Mouse (Mus musculus) small intestine, adult 2 months (tissue): ENCODE results near the gene Baiap3. TPM values are rescaled to one million over a fixed set of nuclear protein-coding genes. Genes with fewer than 3 reads are reported as not detected.
A peak's percentile ranks its signal among the peaks of the same experiment; 100 is the strongest.

Experiments
- H3K27ac ChIP-seq: fragments of 200-500 bp; 2 replicates; pipeline ENCODE4 v1.5.1; 2012; ENCODE audit warnings: low read depth, low read length, control low read depth, inconsistent platforms; ENCODE audit not compliant: insufficient read depth
- H3K27me3 ChIP-seq: fragments of 200-500 bp; 2 replicates; pipeline ENCODE4 v1.6.1; 2012; ENCODE audit warnings: mild to moderate bottlenecking, moderate library complexity, low read length, inconsistent platforms; ENCODE audit not compliant: control insufficient read depth, insufficient read depth
- H3K36me3 ChIP-seq: fragments of 200-500 bp; 2 replicates; pipeline ENCODE4 v1.6.1; 2012; ENCODE audit warnings: mild to moderate bottlenecking, low read length, control low read depth, inconsistent platforms; ENCODE audit not compliant: control insufficient read depth, insufficient read depth
- H3K4me1 ChIP-seq: fragments of 200-500 bp; 2 replicates; pipeline ENCODE4 v1.6.1; 2012; ENCODE audit warnings: low read length, inconsistent platforms, mixed read lengths; ENCODE audit not compliant: control insufficient read depth, insufficient read depth, insufficient read length
- H3K4me3 ChIP-seq: fragments of 200-500 bp; 2 replicates; pipeline ENCODE4 v1.5.1; 2012; ENCODE audit warnings: low read depth, mild to moderate bottlenecking, control low read depth, inconsistent platforms, low read length, moderate library complexity
- CTCF ChIP-seq: fragments of 200-500 bp; IDR thresholded peaks from 2 replicates; pipeline ENCODE4 v1.5.1; 2012; ENCODE audit warnings: low read depth, mild to moderate bottlenecking, control low read depth, inconsistent platforms, low read length, moderate library complexity, mixed read lengths; ENCODE audit not compliant: insufficient replicate concordance, insufficient read length; ENCODE audit errors: extremely low read depth
- POLR2A ChIP-seq: fragments of 200-500 bp; IDR thresholded peaks from 2 replicates; pipeline ENCODE4 v1.6.1; 2012; ENCODE audit warnings: low read depth, mild to moderate bottlenecking, control low read depth, inconsistent platforms, low read length, moderate library complexity
- WGBS: fragments of 180-500 bp; shearing (Covaris S2); methylation state at CpG from one replicate; pipeline ENCODE4 v1.1.7; 2018; 5-methylcytosine and 5-hydroxymethylcytosine counted together
- polyA plus RNA-seq: library from polyadenylated mRNA; depleted of rRNA; stranded (reverse); fragments of >200 nt; gene quantifications from 2 replicates; pipeline ENCODE4 v1.2.3, GENCODE M21; 2012

The Baiap3 gene
- polyA plus RNA-seq, 1 experiment, result 10.1 TPM

- Histone ChIP-seq H3K27ac (peak overlapping the region; percentile 74; the same call in 1 of the 2 replicates), H3K36me3 (no peaks in the 10 kb centered on the region), H3K4me3 (no peak overlapping the region), H3K27me3 (no peaks in the 10 kb centered on the region), H3K4me1 (peaks cover 5% of the 10 kb centered on the region; the same call in 1 of the 2 replicates)
- TF ChIP-seq POLR2A (no peak), CTCF (no peak)
- 9% methylated on average over 11 of the region's 11 CpGs for WGBS
Observed at GRCm38 (mm10) chr17:25282133-25282532, 26.0 kb upstream of the Baiap3 start.

GRCm38 (mm10) chr17:25275833-25276232 is 19.7 kb upstream of the Baiap3 start:
- H3K27ac ChIP-seq, result no peak overlapping the region
- H3K4me3 ChIP-seq, result no peak overlapping the region
- H3K36me3 ChIP-seq, result no peaks in the 10 kb centered on the region
- 96% methylated on average over 3 of the region's 3 CpGs for WGBS
- TF ChIP-seq CTCF (no peak), POLR2A (no peak)
- no peaks in the 10 kb centered on the region for H3K27me3 ChIP-seq
- H3K4me1 ChIP-seq, result peaks cover 12% of the 10 kb centered on the region; the same call in 1 of the 2 replicates

- peaks cover 17% of the 10 kb centered on the region; the same call in 1 of the 2 replicates for H3K4me1 ChIP-seq
- H3K27me3 ChIP-seq, result no peaks in the 10 kb centered on the region
- 79% methylated on average over 9 of the region's 9 CpGs for WGBS
- peak within 1 kb of the TSS; percentile 88 for H3K4me3 ChIP-seq
- TF ChIP-seq CTCF (no peak), POLR2A (no peak)
- H3K36me3 ChIP-seq, result no peaks in the 10 kb centered on the region
- peak within 1 kb of the TSS; percentile 99 for H3K27ac ChIP-seq
Observed at GRCm38 (mm10) chr17:25274571-25275346, 18.6 kb upstream of the Baiap3 start, which contains the start of gene Ube2i. Gene Ube2i (minus strand): TSS chr17:25274622.

GRCm38 (mm10) chr17:25273706-25274501 is 17.7 kb upstream of the Baiap3 start:
- Histone ChIP-seq H3K27ac (peak overlapping the region; percentile 99), H3K4me3 (peak overlapping the region; percentile 88), H3K4me1 (peaks cover 21% of the 10 kb centered on the region; the same call in 1 of the 2 replicates), H3K27me3 (no peaks in the 10 kb centered on the region), H3K36me3 (peaks cover 1% of the 10 kb centered on the region)
- WGBS, result 1% methylated on average over 45 of the region's 45 CpGs
- TF ChIP-seq POLR2A (peak; percentile 55; the same call in 1 of the 2 replicates), CTCF (peak; percentile 85)

GRCm38 (mm10) chr17:25272951-25273705 is 17.0 kb upstream of the Baiap3 start:
- H3K4me1 ChIP-seq, result peaks cover 21% of the 10 kb centered on the region; the same call in 1 of the 2 replicates
- H3K36me3 ChIP-seq, result peaks cover 9% of the 10 kb centered on the region
- H3K27ac ChIP-seq, result peak overlapping the region; percentile 99
- H3K4me3 ChIP-seq, result peak overlapping the region; percentile 88
- TF ChIP-seq POLR2A, result no peak; the same call in none of the 2 replicates
- H3K27me3 ChIP-seq, result no peaks in the 10 kb centered on the region
- WGBS, result under 1% methylated on average over 91 of the region's 92 CpGs

GRCm38 (mm10) chr17:25272326-25272725 is 16.2 kb upstream of the Baiap3 start:
- Histone ChIP-seq H3K27ac (peak overlapping the region; percentile 99), H3K36me3 (peaks cover 16% of the 10 kb centered on the region), H3K4me1 (peaks cover 21% of the 10 kb centered on the region; the same call in 1 of the 2 replicates), H3K4me3 (peak overlapping the region; percentile 88), H3K27me3 (no peaks in the 10 kb centered on the region)
- WGBS, result under 1% methylated on average over 10 of the region's 10 CpGs
- no peak for TF ChIP-seq POLR2A
- TF ChIP-seq CTCF, result no peak
